Mouse (Mus musculus) frontal cortex, postnatal 25 days (tissue): ENCODE data around the gene Gpr137.
"Not testable (repeated sequence)": the region's sequence is repeated elsewhere in the genome, so short reads cannot be mapped to it uniquely, and the experiment has no call there.

Experiments
- DNase-seq, 2 experiments: peaks; one replicate each; pipeline ENCODE4 v3.0.0; 2022; ENCODE audit warnings: low spot score in 2 of 2

The Gpr137 gene

DNA sequence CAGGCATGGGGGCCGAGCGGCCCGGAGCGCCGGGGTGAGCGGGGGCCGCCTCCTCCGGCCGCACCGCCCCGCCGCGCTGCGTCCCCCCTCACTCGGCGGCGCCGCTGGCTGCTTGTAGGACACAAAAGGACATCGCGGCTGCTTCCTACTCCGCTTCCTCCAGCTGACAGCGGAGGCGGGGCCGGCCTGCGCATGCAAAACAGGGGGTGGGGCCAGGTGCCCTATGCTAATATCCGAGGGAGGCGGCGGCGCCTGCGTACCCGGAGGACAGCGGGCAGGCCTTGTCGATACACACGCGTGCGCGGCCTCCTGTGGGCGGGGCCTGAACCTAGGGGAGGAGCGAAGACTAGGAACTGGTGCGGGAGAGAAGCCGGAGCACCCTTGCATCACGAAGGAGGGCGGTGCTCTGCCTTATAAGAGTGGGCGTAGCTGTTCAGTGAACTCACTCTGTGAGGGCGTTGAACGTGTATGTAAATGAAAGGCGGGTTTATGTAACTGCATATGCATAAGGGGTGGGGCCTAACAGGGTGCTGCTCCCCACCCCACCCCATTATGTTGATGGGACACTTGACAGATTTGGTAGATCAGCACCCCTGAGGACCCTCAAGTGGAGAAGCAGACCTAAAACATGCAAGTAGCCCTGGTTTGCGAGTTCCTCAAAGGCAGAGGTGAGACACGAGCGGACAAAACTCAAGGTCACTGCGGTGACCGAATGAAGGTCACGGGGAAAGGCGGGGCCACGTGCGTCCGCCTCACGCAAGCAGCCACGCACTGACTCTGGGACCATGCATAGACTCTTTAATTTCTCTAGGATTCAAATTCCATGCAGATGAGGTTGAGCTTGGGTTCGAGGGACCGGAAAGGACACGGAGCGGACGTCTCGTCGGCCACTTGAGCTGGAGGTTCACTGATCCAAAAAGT lies 20.4 kb downstream of the Gpr137 start, which contains the start of gene Esrra:
Gene Esrra, minus strand, starts transcription at position 167 of the 921 bp plus-strand sequence.
- DNase-seq: peak; percentile 97 to 99

DNA sequence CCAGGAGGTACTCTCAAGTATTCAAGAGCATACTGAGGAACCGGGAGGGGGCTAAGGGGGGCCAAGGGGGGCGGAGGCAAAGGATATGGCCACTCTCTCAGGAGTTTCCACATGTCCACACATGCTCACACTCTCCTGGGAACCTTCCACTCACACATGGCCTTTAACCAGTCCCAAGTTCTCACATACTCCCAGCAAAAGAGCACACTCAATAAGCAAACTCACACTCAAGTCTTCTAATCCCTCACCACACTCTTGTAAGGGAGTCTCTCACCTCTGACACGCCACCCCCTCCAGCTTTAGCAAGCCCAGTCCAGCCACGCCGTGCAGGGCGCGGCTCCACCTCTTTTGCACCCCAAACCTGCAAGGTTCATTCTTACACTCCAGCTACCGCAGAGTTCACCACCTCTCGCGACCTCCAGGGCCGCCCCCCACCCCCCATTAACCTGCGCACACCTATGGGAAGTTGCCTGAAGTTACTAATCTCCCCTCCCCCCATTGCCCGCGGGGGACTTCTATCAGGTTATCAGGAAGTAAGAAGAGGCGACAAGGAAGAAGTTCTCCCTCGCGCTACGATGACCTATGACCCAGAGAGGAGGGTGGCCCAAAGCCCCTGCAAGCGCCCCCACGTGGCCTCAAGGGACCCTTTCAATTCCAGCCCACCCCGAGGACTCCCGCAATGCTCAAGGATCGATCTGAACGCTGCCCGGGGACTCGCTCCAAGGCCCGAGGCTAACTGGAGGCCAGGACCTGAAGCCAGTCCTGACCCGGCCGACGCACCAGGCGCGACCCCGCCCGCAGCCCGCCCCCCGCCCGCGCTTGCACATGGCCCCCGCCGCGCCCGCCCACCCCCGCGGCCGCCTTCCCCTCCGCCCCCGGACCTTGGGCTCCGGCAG lies 21.3 kb downstream of the Gpr137 start:
- DNase-seq: no peak

DNA sequence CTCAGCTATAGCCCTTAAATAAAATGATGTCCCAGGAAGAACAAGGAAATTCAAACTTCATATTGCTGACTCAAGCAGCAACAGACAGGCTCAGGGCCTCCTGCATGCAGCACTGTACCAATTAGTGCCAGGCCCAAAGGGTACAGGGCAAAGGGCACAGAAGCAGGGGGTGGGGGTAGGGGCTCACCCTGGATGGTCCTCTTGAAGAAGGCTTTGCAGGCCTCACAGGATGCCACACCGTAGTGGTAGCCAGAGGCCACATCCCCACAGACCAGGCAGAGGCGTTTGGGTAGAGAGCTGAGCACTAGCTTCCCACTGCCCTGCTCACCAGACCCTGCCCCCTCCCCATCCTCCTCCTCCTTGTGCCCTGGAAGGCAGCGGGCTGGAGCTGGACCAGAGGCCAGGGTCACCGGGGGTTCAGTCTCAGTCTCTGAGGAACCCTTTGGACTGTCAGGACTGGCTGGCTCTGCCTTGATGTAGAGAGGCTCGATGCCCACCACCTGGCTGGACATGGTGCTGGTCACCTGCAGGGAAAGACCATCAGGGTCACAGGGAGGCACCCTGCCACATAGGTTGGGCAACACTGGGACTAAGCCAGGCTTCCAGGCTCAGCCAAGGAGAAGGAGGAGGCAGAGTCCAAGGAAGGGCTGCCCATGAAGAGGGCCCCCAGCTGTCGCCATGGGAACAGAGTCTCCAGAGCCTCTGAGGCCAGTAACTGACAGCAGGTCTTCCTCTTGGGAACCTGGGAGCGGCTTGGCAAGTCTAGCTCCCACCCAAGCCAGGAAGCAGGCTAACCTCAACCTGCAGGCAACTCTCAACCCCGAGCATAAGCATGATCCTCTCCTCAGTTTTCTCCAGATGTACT lies 22.2 kb downstream of the Gpr137 start:
- no peak for DNase-seq

DNA sequence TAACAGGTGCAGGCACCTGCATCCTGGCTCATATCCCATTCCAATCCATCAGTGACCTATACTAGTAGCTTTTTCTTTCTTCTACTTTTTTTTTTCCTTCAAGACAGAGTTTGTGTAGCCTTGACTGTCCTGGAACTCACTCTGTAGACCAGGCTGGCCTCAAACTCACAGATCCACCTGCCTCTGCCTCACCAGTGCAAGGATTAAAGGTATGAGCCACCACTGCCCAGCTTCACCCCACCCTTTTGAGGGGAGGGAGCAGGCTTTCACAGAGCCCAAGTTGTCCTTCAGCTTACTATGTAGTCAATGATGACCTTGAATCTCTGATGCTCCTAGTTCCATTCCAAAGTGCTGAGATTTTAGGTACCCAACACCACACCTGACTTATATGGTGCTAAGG lies 22.8 kb downstream of the Gpr137 start:
- no peak for DNase-seq

DNA sequence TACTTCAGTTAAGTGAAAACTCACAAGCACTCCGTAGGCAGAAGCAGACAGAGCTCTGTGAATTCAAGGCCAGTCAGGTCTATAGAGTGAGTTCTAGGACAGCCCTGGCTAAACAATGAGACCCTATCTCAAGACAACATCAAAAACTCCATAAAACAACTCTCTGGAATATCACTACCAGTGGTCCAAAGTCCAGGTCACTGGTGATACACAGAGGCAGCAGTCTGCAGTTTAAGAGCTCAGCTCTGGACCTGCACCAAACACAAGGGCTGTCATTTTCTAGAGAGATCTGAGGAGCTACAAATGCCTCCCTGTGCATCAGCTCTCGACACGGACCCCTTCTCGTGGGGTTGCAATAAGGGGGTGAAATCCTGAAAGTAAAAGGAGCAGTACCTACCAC lies 24.0 kb downstream of the Gpr137 start:
- DNase-seq: no peak

DNA sequence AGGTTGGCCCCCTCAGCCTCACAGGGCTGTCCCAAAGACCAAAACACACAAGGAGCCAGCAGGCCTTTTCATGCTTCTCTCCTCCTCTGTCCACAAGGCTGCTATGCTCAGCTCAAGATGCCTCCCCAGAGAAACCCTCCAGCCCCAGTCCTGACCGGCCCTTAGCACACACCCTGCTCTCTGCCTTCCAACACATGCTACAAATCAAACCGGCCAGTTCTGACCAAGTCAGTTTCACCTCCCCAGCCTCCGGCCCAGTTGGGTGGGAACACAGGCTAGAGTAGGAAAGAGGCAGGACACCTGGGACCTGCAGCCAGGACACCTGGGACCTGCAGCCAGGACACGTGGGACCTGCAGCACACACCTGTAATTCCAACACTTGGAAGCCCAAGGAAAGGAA lies 25.8 kb downstream of the Gpr137 start:
- no peak for DNase-seq

DNA sequence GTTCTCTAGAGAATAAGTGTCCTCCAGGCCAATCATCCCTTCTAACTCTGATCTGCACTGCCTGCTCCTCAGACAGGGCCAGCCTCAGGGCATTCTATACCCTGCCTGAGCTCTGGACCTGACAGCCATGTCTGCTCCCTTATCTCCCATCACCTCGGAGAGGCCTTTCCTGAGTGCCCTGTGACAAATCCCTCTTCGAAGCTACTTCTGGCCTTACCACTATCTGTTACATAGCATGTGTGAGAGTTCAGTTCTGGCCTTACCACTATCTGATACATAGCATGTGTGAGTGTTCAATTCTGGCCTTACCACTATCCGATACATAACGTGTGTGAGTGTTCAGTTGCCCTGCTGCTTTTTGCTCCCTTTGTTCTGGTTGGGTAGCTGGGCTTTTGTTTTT lies 27.0 kb downstream of the Gpr137 start:
- DNase-seq: no peak

DNA sequence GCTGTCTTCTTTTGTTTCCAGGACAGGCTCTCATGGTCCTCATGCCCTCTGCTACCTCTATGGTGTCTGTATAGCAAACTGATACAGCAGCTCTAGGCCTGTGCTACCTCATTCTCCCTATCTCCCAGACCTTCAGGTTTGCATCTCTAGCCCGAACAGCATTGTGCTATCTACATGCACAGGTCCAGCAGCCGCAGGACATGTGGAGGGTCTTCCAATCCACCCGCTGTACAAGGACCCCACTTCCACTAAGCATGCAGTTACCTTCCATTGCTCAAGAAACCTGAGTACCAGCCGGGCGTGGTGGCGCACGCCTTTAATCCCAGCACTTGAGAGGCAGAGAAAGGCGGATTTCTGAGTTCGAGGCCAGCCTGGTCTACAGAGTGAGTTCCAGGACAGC lies 27.7 kb downstream of the Gpr137 start:
- no peak for DNase-seq

DNA sequence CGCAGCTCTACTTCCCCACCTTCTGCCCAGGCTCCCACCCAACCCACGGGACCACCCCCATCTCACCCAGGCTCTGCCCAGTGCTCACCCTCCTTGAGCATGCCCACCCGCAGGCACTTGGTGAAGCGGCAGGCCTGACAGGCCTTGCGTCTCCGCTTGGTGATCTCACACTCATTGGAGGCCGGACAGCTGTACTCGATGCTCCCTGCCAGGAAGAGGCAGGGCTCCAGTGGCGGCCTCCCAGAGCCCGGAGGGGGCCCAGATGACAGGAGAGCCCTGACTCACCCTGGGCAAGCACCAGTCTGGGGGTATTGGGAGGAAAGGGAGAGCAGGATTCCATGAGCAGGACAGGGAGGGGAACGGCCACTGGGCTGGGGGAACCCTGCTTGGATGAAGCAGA lies 28.3 kb downstream of the Gpr137 start:
- DNase-seq: no peak

DNA sequence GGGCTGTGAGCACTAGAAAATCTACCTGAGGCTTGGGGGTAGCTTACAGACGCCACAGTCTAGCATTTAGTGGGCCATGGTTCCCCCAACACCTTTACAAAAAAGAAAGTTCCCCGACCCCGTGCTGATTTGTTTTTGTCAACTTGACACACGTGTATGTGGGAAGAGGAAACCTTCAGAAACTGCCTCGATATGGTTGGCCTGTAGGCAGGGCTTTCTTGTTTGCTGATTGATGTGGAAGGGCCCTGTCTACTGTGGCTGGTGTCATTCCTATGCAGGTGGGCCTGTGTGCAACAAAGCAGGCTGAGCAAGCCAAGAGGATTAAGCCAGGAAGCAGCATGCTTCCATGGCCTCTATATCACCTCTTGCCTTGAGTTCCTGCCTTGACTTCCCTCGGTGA lies 29.2 kb downstream of the Gpr137 start:
- no peak for DNase-seq

DNA sequence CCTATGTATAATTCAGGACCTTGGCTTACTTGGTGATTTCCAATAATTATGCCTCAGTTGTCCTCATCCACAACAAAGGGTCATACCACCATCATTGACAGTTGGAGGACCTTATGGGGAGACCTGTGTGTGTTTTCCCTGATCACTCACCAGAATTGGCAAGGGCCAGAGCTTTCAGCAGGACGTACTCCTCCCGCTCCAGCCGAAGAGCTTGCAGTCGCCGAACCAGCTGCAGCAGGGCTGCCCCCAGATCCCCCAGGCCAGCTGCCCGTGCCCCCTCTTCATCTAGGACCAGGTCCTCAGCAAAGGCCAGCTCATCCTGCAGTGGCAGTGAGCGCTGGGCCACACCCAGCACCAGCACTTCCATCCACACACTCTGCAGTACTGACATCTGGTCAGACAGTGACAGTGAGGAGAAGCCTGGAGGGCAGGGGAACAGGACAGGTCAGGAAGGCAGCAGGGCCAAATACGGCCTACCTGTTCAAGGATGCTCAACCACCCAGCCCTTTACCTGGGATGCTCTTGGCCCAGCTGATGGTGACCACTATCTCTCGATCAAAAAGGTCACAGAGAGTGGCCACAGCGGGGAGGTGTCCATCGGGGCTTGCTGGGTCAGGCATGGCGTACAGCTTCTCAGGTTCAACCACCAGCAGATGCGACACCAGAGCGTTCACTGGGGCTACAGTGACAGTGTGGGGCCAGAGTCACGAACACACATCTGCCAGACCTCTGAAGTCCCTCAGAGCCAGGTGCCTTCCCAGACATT lies 29.9 kb downstream of the Gpr137 start:
- no peak for DNase-seq

DNA sequence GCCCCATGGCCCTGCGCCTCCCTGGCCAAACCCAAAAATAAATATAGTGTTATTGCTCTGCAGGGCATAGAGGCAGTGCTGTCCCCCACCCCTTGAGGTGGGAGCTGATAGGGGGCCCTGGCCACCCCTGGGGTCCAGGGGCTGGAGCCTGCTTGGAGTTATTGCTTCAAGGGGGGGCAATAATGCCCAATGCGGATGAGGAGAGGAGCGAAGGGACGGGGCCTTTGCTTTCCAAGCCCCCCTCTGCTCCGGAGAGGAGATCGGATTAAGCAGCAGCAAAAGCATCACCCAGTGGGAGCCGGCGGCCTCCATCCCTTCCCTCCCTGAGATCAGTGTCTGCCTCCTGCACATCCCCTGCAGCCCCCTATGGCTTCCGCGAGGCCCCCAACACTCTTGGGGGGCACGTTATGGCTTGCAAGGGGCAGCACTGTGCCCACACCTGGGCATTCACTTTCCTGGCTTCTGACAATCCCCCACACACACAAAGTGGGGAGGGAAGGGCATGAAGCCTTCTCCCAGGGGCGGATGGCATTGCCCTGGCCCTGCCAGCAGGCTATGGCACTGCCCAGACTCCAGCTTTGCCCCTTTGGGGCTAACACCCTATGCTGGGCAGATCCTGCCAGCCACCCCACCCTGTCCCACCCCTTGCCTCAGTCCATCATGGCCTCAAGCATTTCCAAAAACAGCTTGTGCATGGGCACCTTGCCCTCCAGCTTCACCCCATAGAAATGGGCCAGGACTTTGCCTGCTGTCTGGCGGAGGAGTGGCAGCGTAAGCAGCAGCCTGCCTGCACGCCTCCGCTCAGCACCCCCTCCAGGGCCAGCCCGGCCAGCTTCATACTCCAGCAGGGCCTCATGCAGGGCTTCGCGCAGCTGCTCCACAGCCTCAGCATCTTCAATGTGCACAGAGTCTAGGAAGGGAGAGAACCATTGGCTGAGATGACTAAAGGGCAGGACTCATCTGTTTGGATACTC lies 30.9 kb downstream of the Gpr137 start:
- no peak for DNase-seq

DNA sequence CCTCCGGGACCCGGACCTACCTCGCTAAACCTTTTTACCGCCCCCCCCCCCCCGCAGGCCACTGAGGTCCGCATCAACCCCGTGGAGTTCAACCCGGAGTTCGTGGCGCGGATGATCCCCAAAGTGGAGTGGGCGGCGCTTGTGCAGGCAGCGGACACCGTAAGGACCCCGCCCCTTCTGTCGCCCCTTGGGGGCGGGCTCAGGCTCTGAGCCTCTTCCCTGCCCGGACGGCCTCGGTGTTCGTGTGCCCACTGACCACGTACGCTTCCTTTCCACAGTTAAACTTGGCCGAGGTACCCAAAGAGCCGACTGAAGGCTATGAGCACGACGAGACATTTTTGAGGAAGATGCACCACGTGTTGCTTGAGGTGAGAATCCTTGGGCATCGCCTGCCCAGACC lies 32.0 kb downstream of the Gpr137 start:
- not testable (repeated sequence) for DNase-seq

DNA sequence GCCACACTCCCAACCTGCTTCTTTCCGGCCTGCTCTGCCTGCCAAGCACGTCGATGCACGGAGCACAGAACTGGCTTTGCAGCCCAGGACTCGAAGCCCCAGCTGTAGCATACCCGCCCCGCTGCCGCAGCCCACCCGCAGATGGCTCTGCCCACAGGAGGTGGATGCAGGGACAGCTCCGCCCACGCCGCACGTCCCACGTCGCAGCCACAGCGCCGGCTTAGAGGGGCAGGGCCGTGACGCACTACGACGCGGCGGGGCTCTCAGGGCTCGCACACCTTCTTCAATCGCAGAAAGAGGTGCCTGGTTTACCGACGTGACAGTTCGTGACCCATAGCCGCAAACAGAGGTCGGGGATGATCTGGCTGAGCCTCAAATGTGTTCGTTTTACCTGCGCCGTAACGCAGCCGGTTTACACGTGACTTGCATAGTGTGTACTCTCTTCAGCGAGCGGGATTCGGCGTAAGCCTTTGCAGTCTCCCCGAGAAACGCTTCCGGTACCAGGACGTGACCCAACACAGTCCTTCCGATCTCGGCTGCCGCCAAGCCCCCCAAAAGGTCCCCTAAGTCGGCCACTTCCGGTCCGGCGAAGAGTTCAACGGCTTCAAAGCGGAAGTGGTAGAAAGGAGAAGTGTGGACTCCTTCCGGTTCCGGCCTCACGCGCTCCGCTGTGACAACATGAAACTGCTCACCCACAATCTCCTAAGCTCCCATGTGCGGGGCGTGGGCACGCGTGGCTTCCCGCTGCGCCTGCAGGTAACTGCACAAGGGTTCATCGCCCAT lies 32.6 kb downstream of the Gpr137 start, which contains the start of the genes Trmt112 and Prdx5:
Gene Trmt112, plus strand, starts transcription at position 192 of the 783 bp plus-strand sequence.
Gene Prdx5, minus strand, starts transcription at position 600 of the 783 bp plus-strand sequence.
- DNase-seq: peak; percentile 80 to 82

DNA sequence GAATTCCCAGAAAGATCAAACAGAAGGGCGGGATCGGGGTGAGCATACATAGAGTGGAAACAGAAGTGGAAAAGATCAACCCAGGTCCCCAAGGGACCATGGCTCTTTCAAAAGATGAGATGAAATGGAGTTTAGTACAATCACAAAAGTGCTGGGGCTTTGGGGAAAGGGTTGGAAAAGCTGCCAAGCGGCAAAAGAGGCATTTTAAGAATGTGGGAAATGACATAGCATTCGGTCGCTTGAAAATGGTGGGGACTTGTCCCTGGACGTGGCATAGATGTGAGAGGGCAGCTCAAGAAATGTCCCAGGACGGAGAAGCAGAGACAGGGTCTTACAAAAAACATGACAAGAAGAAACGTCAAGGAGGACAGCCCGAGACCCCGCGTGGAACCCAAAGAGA lies 33.3 kb downstream of the Gpr137 start:
- no peak for DNase-seq

DNA sequence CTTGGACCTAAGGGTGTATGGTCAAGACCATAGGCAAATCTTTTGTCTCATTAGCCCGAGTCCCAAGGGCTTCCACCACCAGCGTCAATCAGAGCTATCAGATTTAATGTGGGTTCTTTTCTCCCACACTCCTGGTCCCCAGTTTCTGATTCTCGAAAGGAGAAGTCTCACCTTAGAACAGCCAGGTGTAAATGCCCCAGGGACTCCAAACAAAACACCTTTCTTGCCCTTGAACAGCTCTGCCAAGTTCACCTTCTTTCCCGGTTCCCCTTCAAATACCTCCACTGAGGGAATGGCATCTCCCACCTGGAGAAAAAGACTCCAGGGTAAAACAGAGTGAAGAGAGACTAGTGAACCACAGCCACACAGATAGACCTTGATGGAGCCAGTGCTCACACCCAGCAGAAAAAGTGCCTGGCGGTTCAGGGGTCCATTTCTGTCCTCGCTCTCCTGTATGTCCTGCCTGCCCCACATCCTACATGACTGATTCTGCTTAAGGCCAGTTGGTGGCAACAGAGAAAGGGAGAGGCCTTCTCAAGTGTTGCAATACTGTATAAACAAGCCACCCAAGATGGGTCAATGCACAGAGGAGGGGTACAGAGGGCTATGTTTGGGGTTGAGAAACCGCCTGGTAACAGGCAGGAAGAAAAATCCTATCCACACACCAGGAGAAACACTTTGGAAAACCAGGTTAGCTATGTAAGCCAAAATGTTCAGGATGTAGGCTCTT lies 34.3 kb downstream of the Gpr137 start:
- DNase-seq: no peak

DNA sequence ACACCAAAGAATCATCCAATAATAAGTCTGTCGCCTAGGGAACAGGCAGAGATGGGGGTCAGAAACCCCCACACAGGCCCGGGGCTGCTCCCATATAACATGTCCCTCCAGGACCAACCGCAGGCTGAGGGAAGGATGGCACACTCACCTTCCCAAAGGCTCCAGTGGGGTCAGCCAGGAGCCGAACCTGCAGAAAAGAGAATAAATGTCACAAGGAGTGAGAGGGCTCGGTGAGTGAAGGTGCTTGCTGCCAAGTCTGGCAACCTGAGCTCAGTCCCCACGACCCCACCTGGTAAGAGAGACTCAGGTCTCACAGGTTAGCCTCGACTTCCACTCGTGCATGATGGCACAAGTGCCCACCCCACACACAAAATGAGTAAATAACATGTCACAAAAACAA lies 35.2 kb downstream of the Gpr137 start:
- DNase-seq: no peak

DNA sequence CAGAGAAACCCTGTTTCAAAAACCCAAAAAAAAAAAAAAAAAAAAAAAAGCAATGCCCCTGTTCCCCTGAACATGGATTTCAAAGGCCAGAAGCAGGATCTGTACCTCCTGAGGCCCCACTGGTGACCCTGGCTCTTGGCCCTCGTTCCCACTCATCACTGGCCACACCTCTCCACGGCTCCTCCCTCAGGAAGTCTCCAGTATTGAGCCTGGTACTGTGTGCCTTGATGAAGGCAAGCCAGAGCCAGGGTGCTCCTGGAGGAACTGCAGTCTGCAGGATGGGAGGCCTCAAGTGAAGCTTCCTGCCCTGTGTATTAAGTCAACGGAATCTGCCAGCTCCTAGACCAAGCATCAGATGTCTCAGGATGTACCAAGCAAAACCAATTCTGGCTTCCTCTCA lies 36.1 kb downstream of the Gpr137 start:
- no peak for DNase-seq
